Mouse (Mus musculus) monocyte, adult 5-6 weeks (primary cell): ENCODE results near the gene Ccdc91. TPM values are rescaled to one million over a fixed set of nuclear protein-coding genes. Genes with fewer than 3 reads are reported as not detected.

ENCODE experiments used
- ATAC-seq: fragments of 153-309, 156-312 bp; replicated peaks from 2 replicates; pipeline ENCODE4 v1.8.0; 2017; ENCODE audit warnings: mild to moderate bottlenecking; ENCODE audit not compliant: low TSS enrichment, insufficient number of reproducible peaks, severe bottlenecking, poor library complexity, low FRiP score
- total RNA-seq: library from RNA; stranded (forward); fragments of 200-1000, 200-491, 200-594 nt; gene quantifications from 3 replicates; pipeline ENCODE4 v1.2.3, GENCODE M21; 2017

The Ccdc91 gene
- 17.8 to 31.1 TPM (median 25.4 TPM) in 3 replicates for total RNA-seq

- peak; percentile 91 for ATAC-seq
Observed at GRCm38 (mm10) chr6:147475727-147476613, at the start of gene Ccdc91. Gene Ccdc91, plus strand, starts transcription at chr6:147475828.

- ATAC-seq: no peak
Observed at GRCm38 (mm10) chr6:147426927-147427487, 48.6 kb upstream of the Ccdc91 start.

- ATAC-seq: no peak
Observed at GRCm38 (mm10) chr6:147455775-147456174, 19.9 kb upstream of the Ccdc91 start.

- ATAC-seq: no peak
Observed at GRCm38 (mm10) chr6:147458637-147459301, 16.9 kb upstream of the Ccdc91 start.

- no peak for ATAC-seq
Observed at GRCm38 (mm10) chr6:147470016-147470415, 5.6 kb upstream of the Ccdc91 start.

- no peak for ATAC-seq
Observed at GRCm38 (mm10) chr6:147481141-147481540, 5.5 kb downstream of the Ccdc91 start.

- no peak for ATAC-seq
Observed at GRCm38 (mm10) chr6:147490120-147490519, 14.5 kb downstream of the Ccdc91 start.

GRCm38 (mm10) chr6:147492551-147492950 is 16.9 kb downstream of the Ccdc91 start:
- no peak for ATAC-seq

- no peak for ATAC-seq
Observed at GRCm38 (mm10) chr6:147501439-147501838, 25.8 kb downstream of the Ccdc91 start.

- no peak for ATAC-seq
Observed at GRCm38 (mm10) chr6:147506074-147506473, 30.4 kb downstream of the Ccdc91 start.

- no peak for ATAC-seq
Observed at GRCm38 (mm10) chr6:147506496-147506895, 30.9 kb downstream of the Ccdc91 start.

GRCm38 (mm10) chr6:147507186-147507585 is 31.6 kb downstream of the Ccdc91 start:
- ATAC-seq: no peak

GRCm38 (mm10) chr6:147510516-147510915 is 34.9 kb downstream of the Ccdc91 start:
- ATAC-seq: no peak

- ATAC-seq: no peak
Observed at GRCm38 (mm10) chr6:147517909-147518308, 42.3 kb downstream of the Ccdc91 start.

- no peak for ATAC-seq
Observed at GRCm38 (mm10) chr6:147525236-147525635, 49.6 kb downstream of the Ccdc91 start.

- no peak for ATAC-seq
Observed at GRCm38 (mm10) chr6:147534971-147535370, 59.3 kb downstream of the Ccdc91 start.

- no peak for ATAC-seq
Observed at GRCm38 (mm10) chr6:147538236-147538635, 62.6 kb downstream of the Ccdc91 start.

GRCm38 (mm10) chr6:147539056-147539600 is 63.5 kb downstream of the Ccdc91 start:
- no peak for ATAC-seq

GRCm38 (mm10) chr6:147540942-147541341 is 65.3 kb downstream of the Ccdc91 start:
- ATAC-seq: no peak
